Mouse (Mus musculus): ENCODE results near the gene Cadm1.

Gene Cadm1

DNA sequence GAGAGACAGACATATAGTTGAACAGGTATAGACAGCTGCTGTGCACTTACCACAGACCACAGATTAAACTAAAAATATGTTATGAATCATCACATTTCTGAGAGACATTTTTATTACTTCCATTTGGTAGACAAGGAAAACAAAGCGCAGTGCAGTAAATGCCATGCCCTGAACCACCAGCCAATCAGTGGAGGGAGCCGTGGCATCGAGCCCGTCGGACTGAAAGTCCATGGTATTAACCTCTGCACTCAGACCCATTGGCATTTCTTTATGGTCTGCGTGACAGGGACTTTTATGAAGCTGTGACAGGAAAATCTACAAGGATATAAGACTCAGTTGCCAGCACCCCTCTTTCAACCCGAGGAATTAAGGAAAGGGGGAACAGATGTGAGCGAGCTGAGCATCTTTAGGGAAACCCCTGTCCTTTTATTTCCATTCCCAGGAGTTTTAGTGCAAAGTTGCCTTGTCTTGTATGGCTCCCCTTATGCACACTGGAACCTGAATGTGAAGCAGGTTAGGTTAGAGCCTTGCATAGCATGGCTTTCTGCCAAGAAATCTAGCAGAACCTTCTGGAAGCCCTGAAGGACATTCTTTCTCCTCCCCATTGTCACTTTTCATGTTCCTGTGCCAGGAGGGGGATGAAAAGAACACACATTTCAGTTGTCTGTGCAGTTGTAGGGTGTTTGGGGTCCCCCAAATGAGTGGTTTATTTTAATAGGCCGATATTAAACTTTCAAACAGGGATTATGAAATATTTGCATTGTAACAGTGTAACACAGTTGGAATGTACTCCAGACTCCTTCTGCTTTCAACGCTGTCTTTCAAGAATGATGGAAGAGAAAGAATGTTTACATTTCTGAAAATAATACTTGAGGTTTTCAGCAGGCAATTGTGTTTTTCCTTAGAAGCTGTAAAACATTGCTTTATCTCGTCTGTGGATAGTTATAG, 145.1 kb downstream of the Cadm1 start:
- DNase-seq (ENCODE audit: low read depth) = no peak

DNA sequence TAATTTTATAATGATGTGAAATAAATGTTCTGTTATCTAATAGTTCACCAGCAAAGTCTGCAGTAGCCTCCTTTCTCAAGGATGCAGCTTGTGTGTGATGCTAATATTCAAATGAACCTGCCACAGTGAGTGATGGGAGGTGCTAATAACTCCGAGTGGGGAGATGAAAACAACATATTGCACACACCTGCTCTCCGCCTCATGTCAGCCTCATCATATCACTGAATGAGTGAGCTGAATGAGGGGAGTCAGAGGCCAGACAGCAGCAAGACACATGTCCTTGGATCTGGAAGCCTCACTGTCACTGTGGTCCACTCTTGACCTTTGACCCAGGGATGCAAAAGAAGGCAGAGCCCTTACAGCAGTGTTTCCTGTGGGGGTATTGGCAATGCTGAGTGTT, 156.9 kb downstream of the Cadm1 start:
- no peak for DNase-seq (ENCODE audit: low read depth)

DNA sequence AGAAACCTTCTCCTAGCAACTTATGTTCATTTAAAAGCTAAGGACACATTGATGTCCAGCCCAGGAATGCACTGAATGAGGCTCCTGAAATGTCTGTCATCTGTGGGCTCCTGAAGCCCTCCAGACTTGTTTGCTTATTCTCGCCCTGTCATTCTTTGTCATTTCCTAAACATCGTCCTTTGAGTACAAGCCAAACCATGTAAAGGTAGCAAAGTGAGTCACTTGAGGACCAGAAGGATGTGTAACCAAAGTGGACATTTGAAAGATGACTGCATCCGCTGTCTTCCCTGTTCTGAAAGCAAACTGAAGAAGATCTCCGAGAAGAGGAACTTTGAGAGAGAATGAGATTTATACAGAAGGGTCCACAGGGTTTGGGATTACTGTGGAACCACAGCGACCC, 157.6 kb downstream of the Cadm1 start:
- DNase-seq (ENCODE audit: low read depth) = no peak

DNA sequence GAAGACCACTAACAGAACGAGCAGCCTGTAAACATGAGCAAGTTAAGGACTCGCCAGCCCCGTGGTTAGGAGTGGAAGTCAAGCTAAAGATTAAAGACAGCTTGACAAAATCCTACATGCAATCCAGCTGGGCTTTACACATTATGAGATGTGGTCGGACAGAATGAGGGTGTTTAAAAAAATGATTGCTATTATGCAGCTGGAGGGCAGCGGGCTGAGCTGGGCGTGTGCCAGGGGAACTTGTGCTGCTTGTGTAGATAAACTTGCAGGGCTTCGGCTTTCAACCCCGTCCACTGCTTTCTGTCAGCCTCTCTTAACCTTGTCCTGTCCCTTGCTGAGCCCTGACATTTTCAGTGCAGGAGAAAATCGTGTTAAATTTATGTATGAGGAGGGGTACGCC, 158.3 kb downstream of the Cadm1 start:
- DNase-seq (ENCODE audit: low read depth) = no peak

DNA sequence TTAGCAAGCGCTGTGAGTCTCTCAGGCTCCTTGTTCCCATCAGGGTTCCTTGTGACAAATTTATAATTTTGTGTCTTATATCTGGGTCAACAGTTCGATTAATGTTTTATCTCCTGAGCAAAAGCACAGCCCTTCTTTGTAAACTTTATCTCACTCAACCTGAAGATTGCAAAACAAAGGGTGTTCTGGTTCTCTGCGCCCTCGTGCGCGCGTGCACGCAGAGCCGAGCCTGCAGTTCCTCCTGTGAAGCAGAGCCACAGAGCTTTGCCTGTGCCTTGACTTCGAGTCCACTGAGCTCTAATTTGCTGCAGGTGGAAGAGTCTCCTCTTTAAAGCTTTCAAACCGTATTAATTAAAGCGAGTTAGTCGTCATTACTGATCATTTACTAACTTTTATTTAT, 162.9 kb downstream of the Cadm1 start:
- no peak for DNase-seq (ENCODE audit: low read depth)

DNA sequence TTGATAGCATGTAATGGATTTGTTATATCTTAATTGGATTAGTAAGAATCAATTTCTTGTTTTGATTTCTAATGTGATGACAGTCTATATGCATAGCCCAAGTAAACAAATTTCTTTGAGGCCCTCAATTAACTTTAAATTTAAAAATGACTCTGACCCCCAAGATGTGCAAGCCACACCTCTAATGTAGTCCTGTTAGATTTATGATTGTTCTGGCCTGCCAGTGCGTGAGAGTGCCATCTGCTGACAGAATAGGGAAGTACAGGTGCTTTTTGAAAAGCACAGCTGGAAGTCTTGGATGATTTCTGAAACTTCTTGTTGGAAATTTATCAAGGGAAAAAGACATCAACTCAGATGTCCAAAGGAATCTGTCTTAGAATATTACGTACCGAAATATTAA, 169.1 kb downstream of the Cadm1 start:
- peak; percentile 48 for DNase-seq (ENCODE audit: low read depth)

DNA sequence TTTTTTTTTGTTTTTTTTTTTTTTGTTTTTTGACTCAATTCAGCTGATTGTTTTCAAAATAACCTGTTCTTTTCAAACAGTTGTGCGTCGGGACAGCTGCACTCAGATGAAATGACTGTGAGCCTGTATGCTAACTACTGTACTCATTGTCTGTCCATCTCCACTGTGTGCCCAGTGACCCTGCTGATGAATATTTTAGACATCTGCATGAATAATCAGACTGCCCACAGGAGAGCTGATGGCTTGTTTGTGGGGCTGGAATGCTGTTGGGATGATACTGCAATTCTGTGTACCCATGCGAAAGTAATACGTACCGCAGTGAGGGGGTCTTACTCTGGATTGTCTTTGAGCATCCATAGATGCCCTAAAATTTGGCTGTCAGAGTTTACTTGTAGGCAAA, 170.0 kb downstream of the Cadm1 start:
- DNase-seq (ENCODE audit: low read depth) = no peak

DNA sequence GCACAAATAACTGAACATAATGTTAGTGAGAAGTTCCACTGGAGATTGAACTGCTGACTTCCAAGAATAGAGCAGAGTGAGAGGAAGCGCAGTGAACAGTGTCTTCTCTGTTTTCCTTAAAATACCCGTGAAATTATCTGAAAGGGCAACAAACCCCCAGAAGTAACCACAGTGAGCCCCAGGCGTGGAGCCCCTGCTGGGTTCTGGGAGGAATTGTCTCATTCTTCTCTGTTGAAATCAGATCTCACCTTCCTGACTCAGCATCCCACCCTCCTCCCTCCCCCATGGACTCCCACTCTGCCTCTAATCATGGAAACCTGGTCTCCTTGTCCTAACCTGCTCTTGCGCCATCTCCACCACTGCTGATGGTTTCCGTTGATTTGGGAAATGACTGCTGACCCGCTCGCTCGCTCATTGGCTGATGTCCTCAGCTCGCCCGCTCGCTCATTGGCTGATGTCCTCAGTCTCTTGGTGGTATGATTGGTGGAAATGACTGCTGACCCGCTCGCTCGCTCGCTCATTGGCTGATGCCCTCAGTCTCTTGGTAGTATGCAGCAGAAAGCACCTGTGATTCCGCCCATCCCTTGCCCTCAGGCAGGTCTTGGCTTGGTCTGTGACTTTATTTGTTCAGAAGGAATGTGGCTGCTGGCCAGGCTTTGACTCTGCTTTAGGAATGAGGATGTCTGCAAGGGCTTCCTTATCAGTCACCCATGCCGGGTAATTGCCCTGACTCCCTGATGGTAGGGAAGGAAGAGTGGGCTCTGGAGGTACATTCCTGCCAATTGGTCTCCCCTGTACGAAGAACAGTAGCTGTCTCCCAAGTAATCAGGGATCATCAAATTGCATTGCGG, 173.3 kb downstream of the Cadm1 start:
- no peak for DNase-seq (ENCODE audit: low read depth)

DNA sequence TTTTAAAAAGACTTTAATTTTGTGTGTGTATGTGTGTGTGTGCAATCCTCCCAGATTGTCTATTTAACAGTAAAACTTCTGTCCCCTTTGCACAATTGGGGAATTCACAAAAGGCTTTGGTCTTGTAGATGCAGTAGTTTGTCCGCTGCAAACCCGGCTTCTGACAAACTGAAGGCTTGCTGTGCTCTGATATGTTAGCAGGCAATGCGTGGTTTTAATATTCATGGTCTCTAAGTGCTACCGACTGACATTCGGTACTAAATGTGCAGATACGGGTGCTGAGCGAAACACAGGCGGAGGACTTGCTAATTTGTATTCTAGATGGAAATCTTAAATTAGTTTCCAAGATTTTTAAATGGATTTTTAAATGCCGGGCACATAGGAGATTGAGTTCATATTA, 176.4 kb downstream of the Cadm1 start:
- no peak for DNase-seq (ENCODE audit: low read depth)

DNA sequence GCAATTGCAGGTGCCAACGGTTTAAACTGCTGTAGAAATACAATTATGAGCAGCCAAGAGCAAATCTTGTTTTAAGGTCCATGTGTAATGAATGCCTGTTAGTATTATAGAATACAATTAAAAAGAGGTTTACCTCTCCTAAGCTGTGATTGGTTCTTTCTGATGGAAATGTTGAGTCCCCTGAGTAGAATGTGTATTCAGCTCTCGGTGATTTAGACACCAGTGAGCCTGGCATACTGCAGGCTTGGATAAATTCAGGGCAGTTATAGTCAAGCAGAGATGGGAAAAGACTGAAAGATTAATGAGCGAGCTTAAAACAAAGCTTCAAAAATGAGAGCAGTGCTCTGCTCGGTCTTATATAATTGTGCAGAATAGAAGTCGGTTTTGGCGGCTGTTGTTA, 177.4 kb downstream of the Cadm1 start:
- DNase-seq (ENCODE audit: low read depth) = no peak

DNA sequence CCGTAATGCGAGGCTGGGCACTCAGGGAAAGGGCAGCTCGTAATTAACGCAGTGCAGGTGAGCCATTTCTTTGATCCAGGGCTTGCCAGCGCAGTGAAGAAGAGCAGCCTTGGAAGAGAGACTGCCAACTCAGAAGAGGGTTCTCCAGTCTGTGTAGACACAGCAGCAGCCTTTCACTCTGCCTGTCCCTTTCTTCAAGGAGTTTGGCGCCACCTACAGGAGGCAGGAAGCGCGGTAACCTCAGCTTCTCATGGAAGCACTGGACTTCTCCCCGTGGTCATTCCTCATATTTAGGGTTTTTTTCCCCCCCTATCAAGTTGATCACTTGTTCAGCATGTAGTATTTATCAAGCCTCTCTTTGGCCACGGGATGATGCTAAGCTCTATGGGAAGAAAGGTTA, 178.3 kb downstream of the Cadm1 start:
- DNase-seq (ENCODE audit: low read depth) = peak; percentile 44

DNA sequence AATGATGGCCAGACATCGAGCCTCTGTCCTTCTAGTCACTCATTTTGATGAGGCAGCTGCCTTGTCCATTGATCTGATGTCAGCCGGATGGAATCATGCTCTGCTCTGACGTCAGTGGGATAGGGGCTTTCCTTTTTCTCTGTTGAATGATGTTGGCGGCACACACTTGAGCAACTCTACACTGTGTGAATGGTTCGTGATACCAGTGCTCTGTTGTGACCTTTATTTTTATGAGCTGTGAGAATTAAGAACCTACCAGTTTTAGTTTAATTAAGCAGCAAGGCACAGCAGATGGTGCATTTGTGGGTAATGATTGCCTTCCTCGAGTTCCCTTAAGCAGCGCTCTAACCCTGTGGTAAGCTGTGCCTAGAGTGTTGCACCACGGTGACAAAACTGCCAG, 181.0 kb downstream of the Cadm1 start:
- DNase-seq (ENCODE audit: low read depth) = no peak

DNA sequence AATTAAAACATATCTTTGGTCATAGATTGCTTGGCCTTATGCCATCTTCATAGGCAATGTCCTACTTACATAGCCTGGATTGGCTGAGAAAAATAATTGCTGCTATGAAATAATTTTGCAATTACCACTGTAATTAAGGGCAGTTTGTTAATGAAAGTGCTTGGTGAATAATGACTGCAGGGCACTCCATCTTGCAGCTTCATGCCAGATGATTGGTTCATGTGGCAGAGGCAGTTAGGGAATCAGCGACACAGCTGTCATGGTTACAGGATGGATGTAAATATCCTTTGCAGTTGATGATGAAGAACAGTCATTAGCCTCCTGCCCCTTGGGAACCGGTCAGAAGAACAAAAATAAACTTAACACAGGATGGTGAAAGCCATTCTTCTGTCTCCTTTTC, 184.6 kb downstream of the Cadm1 start:
- DNase-seq (ENCODE audit: low read depth) = no peak

DNA sequence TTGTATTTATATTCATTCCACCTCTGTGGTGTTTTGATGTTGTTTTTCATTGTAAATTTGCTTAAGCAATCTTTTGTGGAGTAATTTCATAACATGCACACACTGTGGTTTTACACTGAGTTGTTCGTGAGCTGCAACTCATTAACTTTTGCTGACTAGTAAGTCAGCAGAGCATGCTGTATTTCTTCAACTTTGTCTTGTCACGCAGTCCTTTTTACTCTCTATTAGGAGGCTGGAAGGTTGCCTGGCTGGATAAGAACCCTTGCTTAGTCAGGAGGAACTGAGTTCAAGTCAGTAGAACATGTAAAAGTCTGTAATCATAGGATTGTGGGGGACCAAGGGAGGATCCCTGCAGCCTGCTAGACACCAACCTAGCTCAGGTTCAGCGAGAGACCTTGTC, 185.4 kb downstream of the Cadm1 start:
- DNase-seq (ENCODE audit: low read depth) = no peak

DNA sequence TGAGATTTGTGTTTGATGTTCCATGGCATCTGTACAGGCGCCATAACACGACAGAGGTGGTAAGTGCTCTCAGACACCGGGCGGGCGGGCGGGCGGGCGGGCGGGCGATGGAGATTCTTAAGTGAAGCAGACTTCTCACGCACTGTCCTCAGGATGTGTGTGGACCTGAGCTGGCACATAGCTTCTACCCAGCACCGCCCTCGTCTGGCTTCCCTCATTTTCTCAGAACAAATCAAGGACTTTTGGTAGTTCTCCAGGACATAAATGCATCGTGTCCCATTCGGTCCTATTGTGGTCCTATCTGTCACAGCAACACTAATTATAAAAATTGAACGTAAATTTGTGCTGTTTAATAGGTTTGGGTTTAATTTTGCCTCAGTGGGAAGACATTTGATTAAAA, 186.9 kb downstream of the Cadm1 start:
- DNase-seq (ENCODE audit: low read depth) = no peak

DNA sequence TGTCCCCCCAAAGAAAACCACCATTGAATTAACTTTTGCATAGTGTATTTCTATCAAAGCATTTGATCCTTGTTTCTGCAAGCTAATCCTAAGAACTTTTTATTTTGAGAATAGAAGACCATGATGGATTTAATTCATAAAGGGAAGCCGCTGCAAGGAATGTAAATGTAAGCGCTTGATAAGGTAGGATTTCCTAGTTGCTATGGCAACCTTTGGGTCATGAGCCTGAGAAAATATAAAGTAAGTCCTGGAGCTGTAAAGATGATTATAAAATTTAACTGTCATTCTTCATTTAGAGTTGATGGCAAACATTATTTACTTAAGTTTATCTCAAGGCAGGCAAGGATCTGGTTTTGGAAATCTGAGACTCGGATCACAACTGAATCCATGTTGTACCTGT, 197.6 kb downstream of the Cadm1 start:
- no peak for DNase-seq (ENCODE audit: low read depth)

DNA sequence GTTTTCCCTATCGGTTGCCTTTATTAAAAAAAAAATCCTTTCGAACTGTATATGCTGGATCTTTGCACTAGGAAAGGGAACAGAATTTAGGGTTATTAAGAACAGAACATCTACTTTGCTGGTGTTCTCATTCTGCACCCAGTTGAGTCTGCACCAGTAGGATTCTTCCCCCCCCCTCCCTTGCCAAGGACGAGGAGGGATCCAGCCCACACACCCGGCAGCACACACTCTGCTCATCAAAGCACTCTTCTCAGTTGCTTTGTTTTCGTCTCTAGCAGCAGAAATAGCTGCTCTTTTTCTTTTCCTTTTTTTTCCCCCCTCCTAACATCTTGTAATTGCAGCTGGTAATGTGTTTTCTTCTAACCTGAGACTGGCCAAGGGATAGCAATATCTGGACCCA, 198.9 kb downstream of the Cadm1 start:
- DNase-seq (ENCODE audit: low read depth) = no peak

DNA sequence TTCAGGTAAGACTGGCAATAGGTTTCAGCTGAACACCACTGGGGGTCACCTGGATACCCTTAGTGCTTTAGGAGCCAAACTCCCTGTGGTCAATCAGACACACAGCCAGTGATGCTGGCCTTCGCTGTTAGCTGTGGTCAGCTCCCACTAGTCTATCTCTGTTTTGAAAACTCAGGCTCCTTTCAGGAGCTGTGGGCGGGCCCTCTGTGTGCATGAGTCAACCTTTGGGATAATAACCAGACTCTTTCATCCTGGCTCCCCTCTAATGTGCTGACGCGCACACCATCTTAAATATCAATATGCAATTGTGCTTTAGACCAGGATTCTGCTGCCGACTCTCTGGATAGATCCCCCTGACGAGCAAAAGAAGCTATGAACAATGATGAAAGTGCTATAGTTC, 200.3 kb downstream of the Cadm1 start:
- no peak for DNase-seq (ENCODE audit: low read depth)

DNA sequence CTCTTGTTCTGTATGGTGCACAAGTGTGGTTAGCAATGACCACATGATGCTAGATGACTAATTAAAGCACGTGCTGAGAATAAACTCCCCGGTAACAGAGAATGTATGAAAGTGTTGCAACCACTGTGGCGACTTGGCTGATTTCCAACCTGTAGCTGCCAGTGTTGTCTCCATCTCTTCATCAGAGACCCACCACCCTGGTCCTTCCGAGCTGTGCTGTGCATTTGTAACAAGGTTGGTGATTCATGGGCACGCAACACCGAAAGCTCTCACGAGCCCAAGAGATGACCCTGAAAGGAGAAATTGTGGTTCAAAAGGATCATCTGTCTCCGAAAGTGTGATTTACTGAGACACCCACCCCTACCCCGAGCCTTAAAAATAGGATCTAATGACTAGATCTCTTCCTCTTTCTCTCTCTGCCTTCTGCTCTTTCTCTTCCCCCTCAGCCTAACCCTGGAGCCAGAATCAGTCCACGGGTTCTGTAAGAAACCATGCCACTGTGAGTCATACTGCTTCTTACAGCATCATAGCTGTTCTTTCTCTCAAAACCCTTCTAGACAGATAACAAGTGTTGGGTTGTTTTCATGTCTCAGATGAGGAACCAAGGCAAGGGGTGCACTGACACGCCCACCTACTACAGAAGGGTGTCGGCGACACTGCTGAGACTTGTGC, 203.9 kb downstream of the Cadm1 start:
- no peak for DNase-seq (ENCODE audit: low read depth)

DNA sequence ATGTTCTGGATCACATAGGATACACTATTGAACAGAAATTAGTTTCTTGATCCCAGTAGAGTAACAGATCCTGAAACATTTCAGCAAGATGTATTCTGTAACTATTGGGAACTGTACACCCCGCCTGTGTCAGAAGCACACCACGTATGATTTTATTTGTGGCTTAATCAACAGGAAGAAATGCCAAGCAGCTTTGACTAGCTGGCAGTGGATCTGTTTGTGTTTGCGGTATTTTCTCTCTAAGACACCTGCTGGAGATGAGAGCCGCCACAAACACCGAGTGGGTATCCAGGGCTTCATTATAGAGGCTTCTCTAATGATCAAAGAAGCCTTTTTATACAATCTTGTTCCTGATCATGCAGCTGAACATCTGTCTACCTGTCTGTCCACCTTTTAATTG, 204.9 kb downstream of the Cadm1 start:
- DNase-seq (ENCODE audit: low read depth) = no peak

DNA sequence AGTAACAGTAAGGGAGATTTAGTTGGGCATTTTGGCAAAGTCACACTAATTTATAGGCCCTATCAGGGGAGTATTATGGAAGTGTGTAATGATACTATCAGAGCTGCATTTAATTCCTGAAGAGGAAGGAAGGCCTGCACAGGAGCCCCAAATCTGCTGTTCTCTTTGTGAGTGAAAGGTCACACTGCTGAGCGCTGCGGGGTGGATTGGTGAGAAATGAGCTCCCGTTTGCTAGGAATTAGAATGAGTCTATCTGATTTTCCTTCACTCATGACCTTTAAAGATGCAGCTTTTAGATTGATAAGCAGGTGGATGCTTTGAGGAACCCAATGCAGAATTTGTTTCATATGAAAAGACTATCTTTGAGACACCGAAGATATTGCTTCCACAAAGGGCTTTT, 208.8 kb downstream of the Cadm1 start:
- DNase-seq (ENCODE audit: low read depth) = no peak

DNA sequence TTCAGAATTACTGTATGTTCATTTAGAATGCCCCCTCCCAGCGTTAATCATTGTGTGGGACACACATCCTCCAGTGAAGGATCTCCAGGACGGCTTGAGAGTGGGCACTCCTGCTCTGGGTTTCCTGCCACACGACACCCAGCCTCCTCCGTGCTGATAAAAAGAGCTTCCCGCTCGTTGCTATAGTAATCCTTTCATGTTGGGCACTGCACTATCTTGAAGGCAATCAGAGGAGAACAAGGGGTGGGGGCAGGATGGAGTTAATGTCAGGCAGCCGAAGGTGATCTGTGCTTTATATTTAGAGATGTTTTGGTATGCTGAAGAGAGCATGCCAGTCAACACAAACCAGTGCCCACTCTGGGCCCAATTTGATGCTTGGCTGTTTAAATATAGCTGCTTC, 209.3 kb downstream of the Cadm1 start:
- peak; percentile 1 for DNase-seq (ENCODE audit: low read depth)

DNA sequence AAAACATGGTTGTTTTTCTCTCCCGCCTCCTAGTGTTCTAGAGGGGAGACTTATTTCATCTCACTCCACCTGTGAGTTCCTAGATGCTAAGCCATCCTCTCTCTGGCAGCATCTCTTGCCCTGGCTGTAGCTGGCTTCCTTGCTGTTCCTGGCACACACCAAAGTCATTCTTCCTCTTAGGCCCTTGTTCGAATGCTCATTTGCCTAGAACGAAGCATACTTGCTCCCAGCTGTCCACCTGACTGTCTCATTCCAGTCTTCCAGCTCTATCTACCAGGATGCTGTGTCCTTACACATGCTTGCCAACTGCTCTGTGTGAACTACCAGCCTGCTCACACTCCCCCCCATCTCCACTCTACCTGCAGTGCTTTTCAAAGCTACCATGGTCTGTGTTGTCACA, 211.8 kb downstream of the Cadm1 start:
- DNase-seq (ENCODE audit: low read depth) = no peak

All from induced T-regulatory cell, adult 2 months (primary cell).